Mouse (Mus musculus) olfactory bulb, adult 2 months (tissue): Measurements from ENCODE around the gene Xylt1.

Experiments used
- CTCF ChIP-seq: fragments of 200-500 bp; IDR thresholded peaks from 2 replicates; pipeline ENCODE4 v1.5.1; 2012; ENCODE audit warnings: low read depth, mild to moderate bottlenecking, low read length, moderate library complexity; ENCODE audit not compliant: insufficient read depth
- POLR2A ChIP-seq: fragments of 200-500 bp; IDR thresholded peaks from 2 replicates; pipeline ENCODE4 v1.6.1; 2012; ENCODE audit warnings: mild to moderate bottlenecking, low read depth, low read length, moderate library complexity; ENCODE audit not compliant: insufficient read depth

- TF ChIP-seq POLR2A (no peak), CTCF (no peak)
Observed at GRCm38 (mm10) chr7:117672121-117672591, 291.4 kb downstream of the Xylt1 start.
